Mouse (Mus musculus): ENCODE data around the gene Fam53b. TPM values are rescaled to one million over a fixed set of nuclear protein-coding genes. Genes with fewer than 3 reads are reported as not detected.
A peak's percentile ranks its signal among the peaks of the same experiment; 100 is the strongest.

Fam53b gene
- polyA plus RNA-seq, 1 experiment from 2014 or later = 16.6 TPM

DNA sequence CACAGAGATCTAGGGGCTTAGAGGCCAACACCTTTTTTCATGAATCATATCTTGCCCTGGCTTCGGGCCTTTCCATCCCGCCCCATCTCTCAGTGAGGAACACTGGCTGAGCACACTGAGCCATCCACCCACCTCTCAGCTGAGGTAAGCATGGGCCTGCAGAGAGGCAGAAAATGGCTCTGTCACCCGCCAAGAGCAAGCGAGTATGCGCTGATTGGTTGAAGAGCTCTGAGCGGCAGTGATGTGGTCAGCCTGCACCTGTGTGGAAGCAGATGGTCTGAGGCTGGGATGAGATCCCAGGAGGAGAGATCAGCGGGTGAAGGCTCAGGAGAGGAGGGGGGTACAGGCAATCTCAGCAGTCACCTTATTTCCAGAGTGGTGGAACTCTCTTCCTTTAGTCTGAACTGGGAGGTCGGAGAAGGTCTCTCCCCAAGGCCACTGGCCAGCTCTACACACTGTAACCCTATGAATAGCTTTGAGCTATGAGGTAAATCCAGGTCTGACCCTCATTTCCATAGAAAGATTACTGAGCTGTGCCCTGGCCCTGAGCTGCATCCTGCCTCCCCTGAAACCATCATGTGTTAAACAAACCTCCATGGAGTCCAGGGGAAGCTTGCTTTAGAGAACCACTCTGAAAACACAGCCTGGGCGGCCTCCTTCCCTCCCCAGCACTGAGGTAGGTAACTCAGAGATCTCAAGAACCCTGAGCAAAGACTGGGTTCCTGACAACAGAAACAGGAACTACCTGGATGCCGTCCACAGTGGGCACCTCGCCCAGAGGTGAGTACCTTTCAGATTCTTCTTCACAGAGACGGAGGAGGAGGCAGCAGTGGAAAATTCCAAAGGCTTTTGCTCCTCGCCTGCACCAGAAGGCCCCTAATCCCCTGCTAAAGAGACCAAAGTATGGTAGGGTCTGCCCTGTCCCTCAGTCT is 6.5 kb downstream of the Fam53b start:
- Histone ChIP-seq H3K4me1 (replicated peaks; ENCODE audit: control insufficient read depth, insufficient read depth, low read length) (peaks cover 62% of the 10 kb centered on the region), H3K27me3 (ENCODE audit: control insufficient read depth, insufficient read depth, low read length) (no peaks in the 10 kb centered on the region), H3K9me3 (ENCODE audit: control insufficient read depth, low read length) (no peaks in the 10 kb centered on the region), H3K36me3 (replicated peaks; ENCODE audit: control insufficient read depth, insufficient read depth) (no peaks in the 10 kb centered on the region), H3K4me3 (replicated peaks; ENCODE audit: low read length) (no peak overlapping the region), H3K9ac (peak overlapping the region; percentile 16; the same call in 1 of the 2 replicates), H3K4me2 (replicated peaks) (no peak overlapping the region), H3K27ac (peak overlapping the region; percentile 63)
- DNase-seq (ENCODE audit: low spot score) = no peak
- no peak for ATAC-seq (ENCODE audit: low FRiP score)
- WGBS = 62% methylated on average over 13 of the region's 13 CpGs

DNA sequence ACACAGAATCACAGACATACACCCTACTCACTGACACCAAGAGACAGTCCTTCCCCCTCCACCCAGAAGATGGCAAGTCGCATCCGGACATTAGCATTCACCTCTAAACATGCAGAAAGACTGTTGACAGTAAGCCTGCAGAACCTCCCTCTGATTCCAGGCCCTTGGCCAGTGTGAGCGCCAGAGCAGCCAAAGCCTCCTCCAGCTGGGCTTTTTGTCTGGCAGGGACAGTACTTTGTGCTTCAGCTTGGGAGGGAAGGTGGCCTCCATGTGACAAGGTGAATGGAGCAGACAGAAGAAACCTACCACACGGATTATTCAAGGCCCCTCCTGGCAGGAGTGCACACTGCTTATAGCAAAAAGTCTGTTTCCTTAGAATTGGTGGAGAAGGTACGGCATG is 7.4 kb downstream of the Fam53b start:
- DNase-seq (ENCODE audit: low spot score) (no peak), ATAC-seq (ENCODE audit: low FRiP score) (no peak)
- H3K9ac ChIP-seq = no peak overlapping the region
- no peaks in the 10 kb centered on the region for H3K9me3 ChIP-seq (ENCODE audit: control insufficient read depth, low read length)
- no peak overlapping the region for H3K4me2 ChIP-seq (replicated peaks)
- H3K27me3 ChIP-seq (ENCODE audit: control insufficient read depth, insufficient read depth, low read length) = no peaks in the 10 kb centered on the region
- H3K4me1 ChIP-seq (replicated peaks; ENCODE audit: control insufficient read depth, insufficient read depth, low read length) = peaks cover 53% of the 10 kb centered on the region
- H3K36me3 ChIP-seq (replicated peaks; ENCODE audit: control insufficient read depth, insufficient read depth) = no peaks in the 10 kb centered on the region
- 50% methylated on average over 5 of the region's 5 CpGs for WGBS
- H3K27ac ChIP-seq = peak overlapping the region; percentile 63
- no peak overlapping the region for H3K4me3 ChIP-seq (replicated peaks; ENCODE audit: low read length)

- Histone ChIP-seq H3K27me3 (ENCODE audit: control insufficient read depth, insufficient read depth, low read length) (no peaks in the 10 kb centered on the region), H3K27ac (no peak overlapping the region), H3K36me3 (replicated peaks; ENCODE audit: control insufficient read depth, insufficient read depth) (no peaks in the 10 kb centered on the region), H3K4me3 (replicated peaks; ENCODE audit: low read length) (no peak overlapping the region), H3K4me1 (replicated peaks; ENCODE audit: control insufficient read depth, insufficient read depth, low read length) (peaks cover 43% of the 10 kb centered on the region), H3K4me2 (replicated peaks) (no peak overlapping the region), H3K9me3 (ENCODE audit: control insufficient read depth, low read length) (no peaks in the 10 kb centered on the region), H3K9ac (no peak overlapping the region)
- DNase-seq (ENCODE audit: low spot score) (no peak), ATAC-seq (ENCODE audit: low FRiP score) (no peak)
- WGBS = 92% methylated on average over 5 of the region's 5 CpGs
Observed at GRCm38 (mm10) chr7:132804951-132805350, 8.7 kb downstream of the Fam53b start.

DNA sequence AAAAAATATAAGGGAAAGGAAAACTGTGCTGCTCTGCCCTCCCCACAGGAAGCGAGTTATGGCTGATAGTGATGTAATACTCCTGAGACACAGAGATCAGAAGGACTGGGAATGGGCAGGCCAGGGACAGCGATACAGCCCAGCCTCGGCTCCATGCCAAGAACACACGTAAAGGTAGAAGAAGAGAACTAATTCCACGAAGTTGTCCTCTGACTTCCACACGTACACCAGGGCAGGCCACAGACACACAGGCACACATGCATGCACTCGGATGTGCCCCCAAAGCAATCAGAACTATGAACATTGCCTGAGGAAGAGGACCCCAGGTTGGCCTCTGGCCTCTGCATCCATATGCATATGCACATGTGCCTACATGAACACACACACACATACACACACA is 9.2 kb downstream of the Fam53b start:
- Histone ChIP-seq H3K9me3 (ENCODE audit: control insufficient read depth, low read length) (no peaks in the 10 kb centered on the region), H3K4me3 (replicated peaks; ENCODE audit: low read length) (no peak overlapping the region), H3K27me3 (ENCODE audit: control insufficient read depth, insufficient read depth, low read length) (no peaks in the 10 kb centered on the region), H3K9ac (no peak overlapping the region), H3K36me3 (replicated peaks; ENCODE audit: control insufficient read depth, insufficient read depth) (no peaks in the 10 kb centered on the region), H3K27ac (no peak overlapping the region), H3K4me2 (replicated peaks) (no peak overlapping the region), H3K4me1 (replicated peaks; ENCODE audit: control insufficient read depth, insufficient read depth, low read length) (peaks cover 38% of the 10 kb centered on the region)
- 91% methylated on average over 7 of the region's 7 CpGs for WGBS
- ATAC-seq (ENCODE audit: low FRiP score) (no peak), DNase-seq (ENCODE audit: low spot score) (no peak)

DNA sequence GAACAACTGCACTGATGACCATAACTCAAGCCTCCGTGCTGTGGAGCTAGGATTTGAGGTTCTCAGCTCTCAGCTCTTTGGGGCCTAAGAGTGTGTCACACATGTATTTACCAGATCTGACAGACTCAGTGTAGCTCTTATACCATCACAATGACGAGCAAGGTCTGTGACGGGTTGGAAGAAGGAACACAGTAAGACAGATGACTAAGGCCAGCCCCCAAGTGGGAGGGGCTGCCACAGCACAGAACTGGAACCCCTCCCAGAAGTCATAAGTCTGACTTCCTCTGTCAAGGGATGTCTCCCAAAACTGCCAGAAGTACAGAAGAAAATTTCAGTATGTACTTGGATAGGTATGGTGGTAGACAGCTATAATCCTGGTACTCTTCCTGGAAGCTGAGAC is 9.7 kb downstream of the Fam53b start:
- DNase-seq (ENCODE audit: low spot score) = no peak
- Histone ChIP-seq H3K9me3 (ENCODE audit: control insufficient read depth, low read length) (no peaks in the 10 kb centered on the region), H3K4me1 (replicated peaks; ENCODE audit: control insufficient read depth, insufficient read depth, low read length) (peaks cover 33% of the 10 kb centered on the region), H3K27me3 (ENCODE audit: control insufficient read depth, insufficient read depth, low read length) (no peaks in the 10 kb centered on the region), H3K4me3 (replicated peaks; ENCODE audit: low read length) (no peak overlapping the region), H3K36me3 (replicated peaks; ENCODE audit: control insufficient read depth, insufficient read depth) (no peaks in the 10 kb centered on the region), H3K4me2 (replicated peaks) (no peak overlapping the region), H3K9ac (no peak overlapping the region), H3K27ac (no peak overlapping the region)
- WGBS = 76% methylated on average over 3 of the region's 3 CpGs
- no peak for ATAC-seq (ENCODE audit: low FRiP score)

- H3K36me3 ChIP-seq (replicated peaks; ENCODE audit: control insufficient read depth, insufficient read depth) = no peaks in the 10 kb centered on the region
- H3K4me2 ChIP-seq (replicated peaks) = no peak overlapping the region
- no peaks in the 10 kb centered on the region for H3K9me3 ChIP-seq (ENCODE audit: control insufficient read depth, low read length)
- 88% methylated on average over 2 of the region's 2 CpGs for WGBS
- H3K9ac ChIP-seq = no peak overlapping the region
- ATAC-seq (ENCODE audit: low FRiP score) (no peak), DNase-seq (ENCODE audit: low spot score) (no peak)
- H3K4me1 ChIP-seq (replicated peaks; ENCODE audit: control insufficient read depth, insufficient read depth, low read length) = peaks cover 27% of the 10 kb centered on the region
- no peaks in the 10 kb centered on the region for H3K27me3 ChIP-seq (ENCODE audit: control insufficient read depth, insufficient read depth, low read length)
- H3K27ac ChIP-seq = no peak overlapping the region
- H3K4me3 ChIP-seq (replicated peaks; ENCODE audit: low read length) = no peak overlapping the region
Observed at GRCm38 (mm10) chr7:132803336-132803735, 10.3 kb downstream of the Fam53b start.

DNA sequence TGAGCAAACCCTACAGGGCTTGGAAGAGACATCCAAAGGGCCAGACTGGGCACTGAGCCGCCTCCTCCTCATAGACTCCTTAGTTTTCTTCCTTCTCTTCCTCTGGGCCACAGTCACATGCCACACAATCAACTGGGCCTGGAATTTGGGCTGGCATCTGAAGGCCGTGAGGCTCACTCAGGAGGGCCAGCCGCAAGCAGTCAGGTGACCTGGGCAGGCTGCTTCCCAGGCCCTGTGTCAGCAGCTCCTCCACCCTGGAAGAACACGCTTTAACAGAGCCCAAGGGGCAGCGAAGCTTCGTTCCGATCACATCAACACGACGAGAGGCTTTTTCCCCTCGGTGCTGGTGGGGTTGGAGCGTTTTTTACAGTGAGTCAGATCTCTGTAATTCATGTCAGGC is 11.0 kb downstream of the Fam53b start:
- Histone ChIP-seq H3K27me3 (ENCODE audit: control insufficient read depth, insufficient read depth, low read length) (no peaks in the 10 kb centered on the region), H3K27ac (no peak overlapping the region), H3K9me3 (ENCODE audit: control insufficient read depth, low read length) (no peaks in the 10 kb centered on the region), H3K4me3 (replicated peaks; ENCODE audit: low read length) (no peak overlapping the region), H3K4me2 (replicated peaks) (no peak overlapping the region), H3K9ac (no peak overlapping the region), H3K36me3 (replicated peaks; ENCODE audit: control insufficient read depth, insufficient read depth) (no peaks in the 10 kb centered on the region), H3K4me1 (replicated peaks; ENCODE audit: control insufficient read depth, insufficient read depth, low read length) (peaks cover 23% of the 10 kb centered on the region)
- ATAC-seq (ENCODE audit: low FRiP score) (no peak), DNase-seq (ENCODE audit: low spot score) (no peak)
- 83% methylated on average over 11 of the region's 11 CpGs for WGBS

GRCm38 (mm10) chr7:132802066-132802465 is 11.6 kb downstream of the Fam53b start:
- peaks cover 17% of the 10 kb centered on the region for H3K4me1 ChIP-seq (replicated peaks; ENCODE audit: control insufficient read depth, insufficient read depth, low read length)
- no peak overlapping the region for H3K4me3 ChIP-seq (replicated peaks; ENCODE audit: low read length)
- WGBS = 87% methylated on average over 2 of the region's 2 CpGs
- H3K27me3 ChIP-seq (ENCODE audit: control insufficient read depth, insufficient read depth, low read length) = no peaks in the 10 kb centered on the region
- H3K27ac ChIP-seq = no peak overlapping the region
- H3K36me3 ChIP-seq (replicated peaks; ENCODE audit: control insufficient read depth, insufficient read depth) = no peaks in the 10 kb centered on the region
- DNase-seq (ENCODE audit: low spot score) (no peak), ATAC-seq (ENCODE audit: low FRiP score) (no peak)
- H3K9ac ChIP-seq = no peak overlapping the region
- no peak overlapping the region for H3K4me2 ChIP-seq (replicated peaks)
- no peaks in the 10 kb centered on the region for H3K9me3 ChIP-seq (ENCODE audit: control insufficient read depth, low read length)

DNA sequence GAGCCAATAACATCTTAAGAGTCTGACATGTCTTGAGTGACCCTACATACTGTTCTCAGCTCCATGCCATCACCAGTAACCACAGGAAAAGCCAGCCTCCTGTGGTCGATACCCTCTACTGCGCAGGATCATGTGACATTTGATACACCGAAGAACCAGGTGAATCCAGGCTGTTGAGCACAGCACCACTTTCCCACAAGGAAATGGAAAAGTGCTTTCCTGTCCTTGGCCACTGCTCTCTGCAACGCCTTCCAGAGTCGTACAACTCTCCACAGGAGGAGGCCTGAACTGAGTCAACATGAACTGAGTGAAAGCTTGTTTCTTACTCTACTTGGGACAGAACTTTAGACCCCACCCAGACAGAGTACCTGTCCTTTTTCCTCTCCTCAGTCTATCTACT is 12.2 kb downstream of the Fam53b start:
- Histone ChIP-seq H3K36me3 (replicated peaks; ENCODE audit: control insufficient read depth, insufficient read depth) (no peaks in the 10 kb centered on the region), H3K9me3 (ENCODE audit: control insufficient read depth, low read length) (no peaks in the 10 kb centered on the region), H3K9ac (no peak overlapping the region), H3K27ac (no peak overlapping the region), H3K4me2 (replicated peaks) (no peak overlapping the region), H3K4me1 (replicated peaks; ENCODE audit: control insufficient read depth, insufficient read depth, low read length) (peaks cover 11% of the 10 kb centered on the region), H3K4me3 (replicated peaks; ENCODE audit: low read length) (no peak overlapping the region), H3K27me3 (ENCODE audit: control insufficient read depth, insufficient read depth, low read length) (no peaks in the 10 kb centered on the region)
- no peak for DNase-seq (ENCODE audit: low spot score)
- WGBS = 87% methylated on average over 5 of the region's 5 CpGs
- no peak for ATAC-seq (ENCODE audit: low FRiP score)
